Mouse (Mus musculus) gastrocnemius, postnatal 36 days (tissue): ENCODE data around the gene Cyth4. TPM values are rescaled to one million over a fixed set of nuclear protein-coding genes. Genes with fewer than 3 reads are reported as not detected.
A peak's percentile ranks its signal among the peaks of the same experiment; 100 is the strongest.

ENCODE experiments used
- DNase-seq, 2 experiments: peaks; one replicate each; pipeline ENCODE4 v3.0.0; 2022
- intact Hi-C: fragments of 180-260 bp; cut with DNase I; formaldehyde crosslinking; loops from one replicate; pipeline ENCODE4 v1.15.1; 2025
- total RNA-seq, 2 experiments: library from RNA; stranded (reverse); gene quantifications; 2 replicates each; pipeline ENCODE4 v1.2.3; 2021

Cyth4 gene
- total RNA-seq, 2 experiments from 2014 or later: 2.0 to 2.1 TPM

DNA sequence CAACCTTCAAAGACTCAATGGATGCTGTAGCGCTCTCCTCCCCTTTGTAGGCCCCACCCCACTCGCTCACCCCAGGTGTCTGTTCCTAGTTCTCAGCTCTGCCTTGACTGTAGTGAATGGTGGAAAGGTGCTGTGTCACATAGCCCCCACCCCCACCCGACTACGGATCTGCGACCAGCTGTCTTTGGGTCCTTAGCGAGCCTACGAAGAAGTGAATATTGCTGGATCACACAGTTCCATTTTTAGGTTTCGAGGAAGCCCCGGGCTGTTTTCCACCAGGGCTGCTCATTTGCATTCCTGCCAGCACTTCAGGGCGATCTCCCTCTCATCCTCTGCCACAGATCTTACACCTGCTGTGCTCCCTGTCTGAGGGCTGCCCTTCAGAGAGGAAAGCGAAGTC, 13.5 kb upstream of the Cyth4 start:
- DNase-seq: peak in 1 of 2 experiments; percentile 38
- intact Hi-C loops: loop anchor here (5.0 kb wide), 2 partner anchors 71 to 136 kb away; no protein-coding TSS in a partner anchor

DNA sequence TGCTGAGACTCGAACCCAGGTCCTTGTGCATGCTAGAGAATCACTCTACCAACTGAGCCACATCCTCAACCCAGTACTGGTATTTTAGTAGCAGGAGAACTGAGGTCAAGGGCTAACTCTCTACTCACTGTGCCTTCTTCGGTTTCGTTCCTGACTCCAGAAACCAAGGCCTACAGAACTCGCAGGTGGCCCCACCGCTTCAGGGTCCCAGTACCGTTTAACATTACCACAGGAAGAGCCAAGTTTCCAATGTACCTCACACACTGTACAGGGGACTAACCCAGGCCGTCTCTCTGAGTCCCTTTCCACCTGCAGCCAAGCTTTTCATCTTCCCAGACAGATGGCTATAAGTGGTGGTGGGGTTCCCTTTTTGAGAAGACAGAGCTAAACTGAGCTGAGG, 11.4 kb upstream of the Cyth4 start:
- intact Hi-C loops: no loop called here
- DNase-seq: no peak

DNA sequence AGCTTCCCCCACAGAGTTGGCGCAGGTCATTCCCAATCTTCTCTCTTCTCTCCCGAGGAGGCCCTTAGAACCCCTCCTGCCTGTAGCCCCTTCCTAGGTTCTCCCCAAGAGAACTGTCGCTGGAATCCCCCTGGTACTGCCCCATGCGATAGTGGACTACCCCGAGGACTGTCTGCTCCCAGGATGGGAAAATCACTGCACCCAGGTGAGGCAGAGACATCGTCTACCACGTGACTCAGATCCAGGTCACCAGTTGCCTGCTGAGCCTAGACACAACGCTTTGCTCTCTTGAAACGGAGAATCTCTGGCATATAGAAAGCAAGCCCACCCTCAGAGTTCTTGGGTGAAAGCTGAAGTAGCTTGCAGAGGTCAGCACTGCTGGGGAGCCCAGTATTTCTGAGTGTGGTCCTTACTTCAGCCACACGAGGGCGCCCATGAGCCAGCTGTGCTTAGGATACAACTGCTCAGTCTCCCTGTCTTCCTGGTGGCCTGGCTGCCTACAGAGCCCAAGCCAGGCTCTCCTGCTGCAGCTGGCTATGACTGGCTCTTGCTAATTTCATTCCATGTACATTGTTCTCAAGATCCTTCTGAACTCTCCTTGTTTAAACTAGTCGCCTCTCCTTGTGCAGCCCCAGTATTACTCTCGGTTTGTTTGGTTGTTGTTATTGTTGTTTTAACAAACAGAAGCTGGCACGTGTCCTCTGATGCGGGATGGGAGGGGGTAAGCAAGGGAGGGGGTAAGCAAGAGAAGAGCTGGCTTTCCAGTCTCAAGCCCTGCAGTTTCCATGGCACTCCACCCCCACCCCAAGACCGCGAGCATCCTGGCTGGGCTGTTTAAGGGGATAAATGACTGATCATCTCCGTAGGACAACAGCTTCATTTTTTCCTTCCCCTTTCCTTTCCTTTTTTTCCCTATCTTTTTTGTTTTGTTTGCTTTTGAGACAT, 9.5 kb upstream of the Cyth4 start:
- intact Hi-C loops: no loop called here
- peak; percentile 69 to 83 for DNase-seq

DNA sequence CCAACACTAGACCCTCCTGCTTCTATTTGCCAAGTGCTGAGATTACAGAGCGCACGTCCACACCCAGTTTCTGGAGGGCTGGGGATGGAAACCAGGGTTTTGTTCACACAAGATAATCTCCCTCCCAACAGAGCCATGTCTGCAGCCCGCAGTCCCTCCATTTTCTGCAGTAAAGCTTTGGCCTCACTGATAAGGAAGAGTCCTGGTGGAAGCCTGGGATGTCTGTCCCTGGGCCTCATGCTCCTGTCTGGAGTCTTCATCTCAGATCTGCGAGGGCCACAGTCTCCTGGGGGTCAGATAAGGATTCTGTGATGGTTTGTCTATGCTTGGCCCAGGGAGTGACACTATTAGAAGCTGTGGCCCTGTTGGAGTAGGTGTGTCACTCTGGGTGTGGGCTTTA, 8.8 kb upstream of the Cyth4 start:
- intact Hi-C loops: no loop called here
- DNase-seq: no peak

DNA sequence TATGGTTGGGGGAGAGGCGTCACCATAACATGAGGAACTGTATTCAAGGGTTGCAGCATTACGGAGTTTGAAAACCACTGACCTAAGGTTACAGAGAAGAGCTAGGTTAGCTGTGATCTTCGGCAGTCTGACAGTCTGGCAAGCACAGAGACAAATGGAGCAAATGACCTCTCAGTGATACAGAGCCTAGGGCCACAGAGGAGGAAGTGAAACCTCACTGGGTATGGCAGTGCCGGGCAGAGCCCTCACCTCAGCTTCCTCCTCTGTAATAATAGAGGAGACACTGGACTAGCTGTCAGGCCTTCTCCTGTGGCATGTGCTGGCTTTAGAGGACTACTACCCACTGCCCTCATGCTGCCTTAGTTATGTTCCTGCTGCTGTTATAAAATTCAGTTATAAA, 7.9 kb upstream of the Cyth4 start:
- no peak for DNase-seq
- intact Hi-C loops: no loop called here

DNA sequence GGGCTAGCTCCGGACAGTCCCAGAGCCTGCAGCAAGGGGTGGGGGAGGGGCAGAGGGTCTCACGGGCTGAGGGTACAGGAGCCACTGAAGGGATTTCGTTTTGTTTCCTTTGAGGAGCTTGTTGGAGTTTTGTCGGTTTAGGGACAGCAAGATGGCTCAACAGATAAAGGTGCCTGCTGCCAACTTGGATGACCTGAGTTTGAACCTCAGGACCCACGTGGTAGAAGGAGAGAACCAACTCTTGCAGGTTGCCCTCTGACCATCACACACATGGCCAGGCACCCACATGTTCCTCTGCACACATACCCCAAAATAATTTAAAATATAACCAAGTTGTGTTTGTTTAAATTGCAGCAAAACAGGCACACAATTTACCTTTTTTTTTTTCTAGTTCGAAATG, 6.9 kb upstream of the Cyth4 start:
- intact Hi-C loops: no loop called here
- no peak for DNase-seq

DNA sequence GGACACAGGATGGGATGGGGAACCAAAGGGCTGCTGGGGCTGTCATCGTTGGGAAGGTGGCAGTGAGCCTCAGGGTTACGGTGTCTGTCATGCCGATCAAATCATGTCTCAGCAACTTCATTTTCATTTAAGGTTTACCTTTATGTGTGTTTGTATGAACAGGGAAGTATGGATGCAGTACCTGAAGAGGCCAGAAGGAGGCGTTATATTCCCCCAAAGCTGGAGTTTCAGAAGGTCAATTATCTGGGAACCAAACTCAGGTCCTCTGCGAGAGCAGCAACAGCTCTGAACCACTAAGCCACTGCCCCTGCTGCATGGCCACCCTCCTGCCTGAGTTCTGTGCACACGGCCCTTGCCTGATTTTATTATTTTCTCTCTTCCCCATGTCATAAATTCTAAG, 6.1 kb upstream of the Cyth4 start:
- intact Hi-C loops: no loop called here
- no peak for DNase-seq

DNA sequence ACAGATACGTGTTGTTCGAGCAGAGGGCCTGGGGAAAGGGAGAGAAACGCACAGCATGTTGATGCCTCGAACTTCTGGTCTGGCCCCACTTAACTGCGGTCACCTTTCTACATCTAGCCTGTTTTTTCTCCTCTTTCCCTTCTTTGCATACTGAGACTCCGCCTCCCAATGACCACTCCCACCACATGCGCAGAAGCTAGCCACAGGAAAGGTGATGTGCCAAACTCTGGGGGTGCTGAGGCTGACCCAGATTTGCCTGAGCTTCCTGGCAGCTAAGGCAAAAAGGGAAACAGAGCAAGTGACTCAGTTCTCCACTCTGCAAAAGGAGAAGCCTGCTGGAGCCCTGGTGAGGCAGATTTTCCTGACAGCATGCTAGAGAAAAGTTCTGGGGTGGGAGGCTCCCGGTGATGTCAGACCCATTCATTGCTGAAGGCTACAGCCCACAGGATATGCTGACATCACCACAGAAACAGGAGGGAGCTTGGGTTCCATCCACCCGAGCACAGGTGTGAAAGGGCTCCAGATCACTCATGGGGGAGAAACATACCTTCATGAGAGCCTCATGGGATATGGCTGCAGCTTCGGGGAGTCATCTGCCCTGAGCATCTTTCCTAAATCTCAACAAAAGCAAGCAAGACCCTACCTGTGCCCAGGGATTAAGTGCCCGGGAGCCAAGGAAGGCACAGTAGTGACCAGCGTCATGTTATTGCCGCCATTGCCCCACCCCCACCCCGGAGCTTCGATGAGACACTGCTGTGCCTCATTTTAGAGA, 5.0 kb upstream of the Cyth4 start:
- intact Hi-C loops: no loop called here
- no peak for DNase-seq

DNA sequence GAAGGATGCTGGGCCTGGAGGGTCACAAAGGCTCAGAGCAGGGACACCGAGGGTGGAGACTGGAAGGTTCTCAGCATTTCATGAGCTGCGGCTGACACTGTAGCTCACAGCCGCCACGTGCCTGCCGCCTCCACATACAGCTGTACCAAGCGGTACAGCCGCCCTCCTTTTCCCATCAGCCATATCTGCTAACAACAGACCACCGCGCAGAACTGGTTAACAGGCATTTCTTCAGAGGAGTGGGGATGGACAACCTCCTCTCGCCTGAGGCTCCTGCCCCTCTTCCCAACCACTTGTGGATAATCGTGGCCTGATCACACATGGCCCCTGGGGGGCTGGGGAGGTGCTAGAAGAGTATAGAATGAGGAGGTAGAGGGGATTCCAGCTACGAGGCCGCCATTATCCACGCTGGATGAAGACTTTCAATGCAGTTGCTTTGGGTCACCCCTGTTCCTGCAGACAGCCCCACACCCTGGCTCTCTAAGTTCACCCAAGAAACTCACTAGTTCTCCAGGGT, 4.3 kb upstream of the Cyth4 start:
- no peak for DNase-seq
- intact Hi-C loops: no loop called here

DNA sequence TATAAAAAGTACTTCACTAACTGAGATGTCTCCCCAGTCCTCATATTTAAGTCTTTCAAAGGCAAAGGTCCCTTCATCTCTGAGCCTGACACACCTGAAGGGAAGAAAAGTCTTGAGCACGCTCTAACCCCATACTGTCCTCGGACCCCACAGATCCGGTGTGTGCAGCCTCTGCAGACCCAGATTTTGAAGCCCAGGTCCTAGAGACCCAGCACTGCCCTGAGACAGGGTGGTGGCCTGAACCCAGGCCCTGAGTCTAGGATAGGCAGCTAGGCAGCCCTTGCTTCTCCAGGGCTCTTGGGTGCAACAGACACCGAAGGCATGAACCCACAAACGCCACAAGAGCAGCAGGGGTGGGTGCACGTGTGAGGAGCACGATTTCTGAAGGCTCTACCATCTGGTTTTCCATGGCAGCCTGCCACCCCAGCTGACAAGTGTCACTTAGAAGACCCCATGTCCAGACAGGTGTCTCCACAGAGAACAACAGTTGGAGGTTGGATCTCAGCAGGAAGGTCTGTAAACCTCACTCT, 2.9 kb upstream of the Cyth4 start:
- no peak for DNase-seq
- intact Hi-C loops: no loop called here

DNA sequence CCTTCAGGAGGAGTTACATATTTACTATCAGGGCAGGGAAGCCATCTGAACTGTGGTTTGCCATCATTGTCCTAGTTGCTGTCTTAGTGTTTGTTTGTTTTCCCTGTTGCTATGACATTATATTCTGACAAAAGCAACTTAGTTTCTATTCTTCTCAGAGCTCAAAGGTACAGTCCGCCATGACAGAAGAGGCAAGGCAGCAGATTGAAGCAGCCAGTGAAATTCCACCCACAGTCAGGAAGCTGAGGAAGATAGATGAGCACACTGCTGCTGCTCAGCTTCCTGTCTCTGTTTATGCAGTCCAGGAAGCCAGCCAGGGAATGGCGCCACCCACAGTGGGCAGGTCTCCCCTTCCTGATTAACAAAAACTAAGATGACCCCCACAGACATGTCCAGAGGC, 2.0 kb upstream of the Cyth4 start:
- no peak for DNase-seq
- intact Hi-C loops: no loop called here

DNA sequence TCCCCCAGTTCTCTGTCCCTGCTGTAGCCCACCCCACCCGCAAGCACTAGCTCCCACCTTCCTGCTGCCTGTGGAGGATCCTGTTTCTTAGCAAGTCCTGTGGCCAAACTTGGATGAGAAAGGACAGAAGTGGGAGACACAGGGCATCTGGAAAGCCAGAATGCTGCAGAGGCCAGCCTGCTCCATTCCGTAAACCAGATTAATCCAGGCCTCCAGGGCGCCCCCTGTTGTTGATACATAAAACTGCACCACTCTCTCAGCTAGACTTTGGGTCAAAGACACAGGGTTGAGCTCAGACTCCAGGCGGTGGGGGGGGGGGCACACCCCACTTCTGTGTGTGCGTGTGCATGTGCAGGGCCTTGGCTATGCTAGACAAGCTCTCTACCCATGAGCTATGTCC, 1.4 kb upstream of the Cyth4 start:
- DNase-seq: no peak
- intact Hi-C loops: no loop called here

DNA sequence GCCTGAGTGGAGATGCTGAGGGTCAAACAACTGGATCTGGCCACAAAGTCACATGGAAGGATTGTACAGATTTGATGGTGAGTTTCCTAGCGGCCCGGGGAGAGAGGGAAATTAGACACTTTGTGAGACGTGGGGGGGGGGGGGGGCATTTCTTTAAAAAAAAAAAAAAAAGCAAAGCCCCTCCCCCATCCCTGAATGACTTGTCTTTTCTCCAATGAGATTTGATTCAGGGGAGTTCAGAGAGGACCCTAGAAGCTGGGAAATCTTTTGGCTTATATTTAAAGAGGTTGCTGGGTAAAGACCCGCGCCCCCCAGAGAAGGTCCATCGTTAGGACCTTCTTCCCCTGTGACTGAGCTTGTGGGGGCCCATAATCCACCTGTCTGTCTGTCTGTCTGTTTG, 343 bp upstream of the Cyth4 start:
- DNase-seq: no peak
- intact Hi-C loops: no loop called here

DNA sequence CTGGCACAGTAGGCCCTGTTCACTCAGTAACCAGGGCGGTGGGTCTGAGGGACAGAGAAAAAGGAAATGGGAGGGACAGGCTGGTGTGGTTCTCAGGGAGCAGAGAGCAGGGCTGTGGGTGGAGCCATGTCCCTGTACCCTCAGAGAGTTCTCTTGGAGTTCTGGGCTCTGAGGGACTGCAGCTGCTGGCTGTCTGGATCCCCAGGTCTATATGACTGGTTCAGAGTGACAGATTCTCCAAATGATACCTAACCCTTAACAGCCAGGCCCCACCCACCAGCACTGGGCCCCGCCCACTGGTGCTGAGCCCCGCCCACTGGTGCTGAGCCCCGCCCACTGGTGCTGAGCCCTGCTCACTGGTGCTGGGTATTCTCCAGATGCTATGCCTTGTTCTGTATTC, 882 bp downstream of the Cyth4 start:
- peak in 1 of 2 experiments; percentile 46 for DNase-seq

DNA sequence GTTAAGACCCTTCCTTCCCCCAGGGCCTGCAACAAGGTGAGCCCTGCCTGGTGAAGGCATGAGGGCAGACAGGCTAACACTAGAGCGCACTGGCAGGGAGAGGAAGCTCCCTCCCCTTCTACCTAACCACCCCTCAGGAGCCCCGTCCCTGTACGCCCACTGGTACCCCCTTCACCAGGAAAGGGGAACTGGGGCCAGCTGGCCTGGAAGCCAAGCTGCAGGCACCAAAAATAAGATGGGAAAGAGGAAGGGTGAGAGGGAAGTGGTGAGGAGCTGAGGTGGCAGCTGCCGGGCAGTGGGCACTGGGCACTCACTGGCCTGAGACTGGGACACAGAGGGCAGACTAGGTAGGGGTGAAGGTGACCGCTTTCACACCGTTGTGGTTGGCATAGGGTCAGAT, 2.3 kb downstream of the Cyth4 start:
- intact Hi-C loops: no loop called here

More for the DNA sequence above, 882 bp downstream of the Cyth4 start:
- intact Hi-C loops: no loop called here

DNA sequence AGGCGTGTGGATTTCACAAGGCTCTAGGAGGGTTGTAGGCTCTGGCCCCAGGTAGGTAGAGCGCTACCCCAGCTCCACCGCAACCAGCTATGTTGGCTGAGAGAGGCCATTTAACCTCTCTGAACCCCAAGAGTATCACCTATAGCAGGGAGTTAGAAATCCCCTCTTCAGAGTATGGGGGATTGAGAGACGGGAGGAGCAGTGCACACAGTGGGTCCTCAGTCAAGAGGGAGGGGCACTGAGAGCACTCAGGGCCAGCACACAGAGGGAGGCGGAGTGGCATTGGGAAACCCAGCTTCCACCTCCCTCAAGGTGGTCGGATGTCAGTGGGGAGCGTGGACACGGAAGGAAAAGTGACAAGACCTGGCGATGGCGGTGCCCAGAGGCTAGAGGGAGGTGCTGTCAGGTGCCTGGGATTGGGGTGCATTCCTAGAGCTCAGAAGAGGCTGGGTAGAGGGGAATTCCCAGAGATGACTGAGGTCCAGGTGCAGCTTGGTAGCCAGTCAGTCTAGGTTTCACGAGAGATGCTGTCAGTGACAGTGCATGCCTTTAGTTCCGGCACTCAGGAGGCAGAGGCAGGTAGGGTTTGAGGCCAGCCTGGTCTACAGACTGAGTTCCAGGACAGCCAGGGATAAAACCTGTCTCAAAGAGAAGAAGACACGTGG, 2.8 kb downstream of the Cyth4 start:
- intact Hi-C loops: no loop called here
- no peak for DNase-seq

More for the DNA sequence above, 2.3 kb downstream of the Cyth4 start:
- DNase-seq: peak in 1 of 2 experiments; percentile 20

DNA sequence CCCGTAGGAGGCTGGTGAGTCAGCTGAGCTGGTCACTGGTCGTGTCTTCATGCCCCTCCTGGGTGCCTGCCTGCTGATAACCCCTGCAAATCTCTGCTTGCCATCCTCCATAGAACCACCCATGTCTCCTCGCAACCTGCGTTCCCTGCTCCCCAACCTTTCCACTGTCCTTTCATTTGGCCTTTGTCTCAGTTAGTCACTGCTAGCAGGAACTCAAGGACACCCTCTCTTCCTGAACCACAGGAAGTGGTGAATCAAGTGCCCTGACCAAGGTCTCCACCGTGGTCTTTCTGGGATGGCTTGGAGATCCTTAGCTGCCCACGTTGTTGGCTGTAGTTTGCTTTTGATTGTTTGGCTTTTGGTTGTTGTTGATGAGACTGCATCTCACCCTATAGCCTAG, 4.3 kb downstream of the Cyth4 start:
- intact Hi-C loops: no loop called here
- no peak for DNase-seq

DNA sequence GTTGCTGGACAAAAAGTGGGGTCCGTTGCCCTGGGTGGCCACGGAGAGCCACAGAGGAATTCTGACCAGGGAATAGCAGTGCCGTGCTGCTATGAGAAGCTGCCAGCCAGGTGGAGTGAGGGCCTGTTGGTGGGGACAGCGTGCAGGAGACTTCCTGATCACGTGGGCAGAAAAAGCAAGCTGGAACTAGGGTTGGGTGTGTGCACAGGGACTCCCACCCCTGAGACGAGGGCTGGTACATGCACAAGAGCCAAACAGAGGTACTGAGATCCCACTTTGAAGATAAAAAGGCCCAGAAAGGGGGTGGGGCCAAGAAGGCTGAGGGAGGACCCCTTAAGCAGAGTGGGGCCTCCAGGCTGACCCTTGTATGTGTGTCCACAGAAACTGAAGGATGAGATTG, 7.4 kb downstream of the Cyth4 start:
- DNase-seq: no peak
- intact Hi-C loops: no loop called here

DNA sequence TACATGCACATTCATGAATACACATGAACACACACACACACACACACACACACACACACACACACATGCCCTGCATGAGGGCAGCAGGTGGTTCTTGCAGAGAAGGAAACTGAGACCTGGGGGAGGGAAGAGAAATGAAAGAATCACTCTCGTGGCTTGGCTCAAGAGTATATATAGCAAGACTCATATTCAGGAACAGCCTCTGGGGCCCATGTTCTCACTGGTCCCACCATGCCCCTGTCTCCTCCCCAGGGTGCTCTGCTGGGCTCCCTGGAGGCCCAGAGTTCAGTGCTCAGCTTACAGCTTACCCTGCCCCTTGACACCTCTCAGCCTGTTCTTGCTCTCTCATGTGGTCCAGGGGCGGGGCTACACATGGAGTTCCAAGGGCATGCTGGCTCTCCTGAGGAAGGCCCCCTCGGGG, 8.5 kb downstream of the Cyth4 start:
- intact Hi-C loops: no loop called here
- no peak for DNase-seq

DNA sequence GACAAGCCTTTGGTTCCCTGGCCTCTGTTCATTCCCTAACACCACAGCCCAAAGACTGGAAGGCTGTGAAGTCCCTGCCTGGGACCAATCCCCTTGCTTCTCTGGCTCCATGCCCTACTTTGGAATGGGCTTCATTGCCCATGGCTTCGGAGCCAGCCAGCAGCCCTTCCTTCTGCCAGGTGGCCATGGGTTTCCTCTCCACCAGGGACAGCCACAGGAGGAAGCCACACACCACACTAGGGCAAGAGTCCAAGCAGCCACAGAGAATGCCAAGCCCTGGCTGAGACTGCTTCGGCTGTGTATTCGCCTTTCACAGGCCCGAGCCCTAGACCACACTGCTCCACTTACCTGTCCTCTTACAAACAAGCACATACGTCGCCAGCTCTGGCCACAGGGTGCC, 9.2 kb downstream of the Cyth4 start:
- intact Hi-C loops: no loop called here
- DNase-seq: no peak

DNA sequence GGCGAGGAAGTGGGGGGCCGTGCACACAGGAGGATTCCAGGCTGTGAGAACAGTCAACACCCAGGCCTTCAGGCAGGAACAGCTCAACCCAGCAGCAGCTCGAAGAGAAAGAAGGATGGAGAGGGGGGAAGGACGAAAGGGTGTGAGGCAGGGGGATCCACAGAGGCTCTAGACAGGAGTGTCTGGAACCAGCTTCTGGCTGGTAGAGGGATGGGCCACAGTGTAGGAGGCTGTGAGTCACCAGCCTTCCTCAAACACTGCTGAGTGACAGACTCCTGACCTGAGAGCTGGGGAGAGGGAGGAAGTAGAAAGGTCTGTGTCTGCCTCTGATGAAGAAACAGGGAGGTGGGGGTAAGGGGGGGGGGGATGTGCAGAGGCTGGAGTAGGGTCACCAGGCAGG, 10.6 kb downstream of the Cyth4 start:
- no peak for DNase-seq
- intact Hi-C loops: no loop called here
